Comparison of ENCODE assay signal across 8 mouse cellular contexts in genomic region chr14:55863773-55864172, GRCm38 (mm10). TPM values are rescaled to one million over a fixed set of nuclear protein-coding genes. Genes with fewer than 3 reads are reported as not detected.
DNase-seq lines count a peak whose midpoint lies in the region; ATAC-seq lines count a peak whose summit lies in the region.

No protein-coding gene starts in this region.

- intact Hi-C loops in heart, postnatal 14 days (cut with DNase I) = loop anchor here (2.0 kb wide), 1 partner anchor 81 kb away; no protein-coding TSS in a partner anchor

- H3K36me3 ChIP-seq in embryonic facial prominence, embryonic 15.5 days = peaks cover 61% of the 10 kb centered on the region

- H3K4me2 ChIP-seq in embryonic facial prominence, embryonic 15.5 days (replicated peaks) = no peak overlapping the region

- DNase-seq in layer of hippocampus, adult 11-12 months (ENCODE audit: low spot score) = peak; percentile 58
- no peak for DNase-seq in layer of hippocampus, adult 9-11 months
- DNase-seq in adrenal gland, postnatal 36 days = peak; percentile 73 to 83
- DNase-seq in heart, postnatal 14 days = peak; percentile 76 to 89
- DNase-seq in layer of hippocampus, postnatal 14 days (ENCODE audit: low spot score in 2 of 2) = peak; percentile 51 to 53
- DNase-seq in lung, postnatal 36 days = peak; percentile 86
- peak; percentile 42 to 53 for DNase-seq in spleen, postnatal 36 days (ENCODE audit: low spot score in 2 of 2)

- H3K9me3 ChIP-seq in embryonic facial prominence, embryonic 15.5 days (replicated peaks) = no peaks in the 10 kb centered on the region

- ATAC-seq in embryonic facial prominence, embryonic 15.5 days (ENCODE audit: insufficient number of reproducible peaks, low FRiP score, low TSS enrichment, low read depth) = peak; percentile 75

- 22% methylated on average over 7 of the region's 7 CpGs for WGBS in embryonic facial prominence, embryonic 15.5 days

- no peak overlapping the region for H3K9ac ChIP-seq in embryonic facial prominence, embryonic 15.5 days

- peak overlapping the region; percentile 48; the same call in 1 of the 2 replicates for H3K27ac ChIP-seq in embryonic facial prominence, embryonic 15.5 days (replicated peaks)

- peaks cover 40% of the 10 kb centered on the region for H3K4me1 ChIP-seq in embryonic facial prominence, embryonic 15.5 days

- H3K27me3 ChIP-seq in embryonic facial prominence, embryonic 15.5 days = no peaks in the 10 kb centered on the region

- H3K4me3 ChIP-seq in embryonic facial prominence, embryonic 15.5 days (replicated peaks) = no peak overlapping the region

RNA-seq across cellular contexts. Expression of gene Nynrin, which starts 10.0 kb away (rescaled TPM):
- total RNA-seq in adrenal gland, postnatal 36 days (2021) = 10 to 100 TPM in 1 of 2 experiments, 1 to 10 TPM in 1; 9.4 to 10.7 TPM
- 20.8 and 25.0 TPM in 2 replicates for polyA plus RNA-seq in embryonic facial prominence, embryonic 15.5 days (2015; fragmentation: Nextera tagmentation; extraction: Ambion mirVana)
- 10 to 100 TPM; 13.6 to 15.8 TPM for total RNA-seq in heart, postnatal 14 days (2021)
- total RNA-seq in layer of hippocampus, postnatal 14 days (2021) = 10 to 100 TPM; 11.3 to 11.4 TPM

RNA-seq across cellular contexts. Expression of gene Cbln3, which starts 20.4 kb away (rescaled TPM):
- total RNA-seq in adrenal gland, postnatal 36 days (2021) = under 1 TPM in 1 of 2 experiments, not detected in 1; 0.13 TPM
- 0.33 and 0.35 TPM in 2 replicates for polyA plus RNA-seq in embryonic facial prominence, embryonic 15.5 days (2015; fragmentation: Nextera tagmentation; extraction: Ambion mirVana)
- under 1 TPM; 0.10 TPM for total RNA-seq in heart, postnatal 14 days (2021)
- total RNA-seq in layer of hippocampus, postnatal 14 days (2021) = under 1 TPM; 0.38 to 0.69 TPM

RNA-seq across cellular contexts. Expression of gene Khnyn, which starts 21.0 kb away (rescaled TPM):
- total RNA-seq in adrenal gland, postnatal 36 days (2021) = 10 to 100 TPM; 16.6 to 17.0 TPM
- 18.8 and 19.9 TPM in 2 replicates for polyA plus RNA-seq in embryonic facial prominence, embryonic 15.5 days (2015; fragmentation: Nextera tagmentation; extraction: Ambion mirVana)
- total RNA-seq in heart, postnatal 14 days (2021) = 10 to 100 TPM; 13.4 to 14.3 TPM
- 10 to 100 TPM; 11.5 to 11.9 TPM for total RNA-seq in layer of hippocampus, postnatal 14 days (2021)

RNA-seq across cellular contexts. Expression of gene Sdr39u1, which starts 36.3 kb away (rescaled TPM):
- total RNA-seq in adrenal gland, postnatal 36 days (2021) = 10 to 100 TPM; 51.6 to 73.8 TPM
- polyA plus RNA-seq in embryonic facial prominence, embryonic 15.5 days (2015; fragmentation: Nextera tagmentation; extraction: Ambion mirVana) = 73.9 and 79.1 TPM in 2 replicates
- total RNA-seq in heart, postnatal 14 days (2021) = 10 to 100 TPM; 71.5 to 78.4 TPM
- 10 to 100 TPM; 73.9 to 76.0 TPM for total RNA-seq in layer of hippocampus, postnatal 14 days (2021)

RNA-seq across cellular contexts. Expression of gene Nfatc4, which starts 40.8 kb away (rescaled TPM):
- 10 to 100 TPM; 19.2 to 26.0 TPM for total RNA-seq in adrenal gland, postnatal 36 days (2021)
- 106 and 115 TPM in 2 replicates for polyA plus RNA-seq in embryonic facial prominence, embryonic 15.5 days (2015; fragmentation: Nextera tagmentation; extraction: Ambion mirVana)
- 1 to 10 TPM; 7.0 to 9.2 TPM for total RNA-seq in heart, postnatal 14 days (2021)
- 1 to 10 TPM; 3.5 to 4.0 TPM for total RNA-seq in layer of hippocampus, postnatal 14 days (2021)
